Mouse (Mus musculus) CH12.LX (cell line): ENCODE measurements around the gene Itgb1bp1.

Experiments used
- CHD1 ChIP-seq: IDR thresholded peaks from 2 replicates; pipeline ENCODE4 v1.6.1; 2012; ENCODE audit warnings: low read depth, low read length, improper control_type of control experiment, inconsistent platforms
- CTCF ChIP-seq, 2 experiments: IDR thresholded peaks in 1 of 2; conservative IDR thresholded peaks in 1 of 2; 2 replicates each; pipeline ENCODE4 v1.5.1; 2011 to 2012; ENCODE audit warnings: low read depth in 2 of 2, low read length in 2 of 2, improper control_type of control experiment in 1 of 2, inconsistent platforms in 1 of 2, mild to moderate bottlenecking in 1 of 2, moderate library complexity in 1 of 2
- ELF1 ChIP-seq: IDR thresholded peaks from 2 replicates; pipeline ENCODE4 v1.6.1; 2014; ENCODE audit warnings: low read depth, mild to moderate bottlenecking, inconsistent platforms, low read length, improper control_type of control experiment
- HCFC1 ChIP-seq: IDR thresholded peaks from 2 replicates; pipeline ENCODE4 v1.6.1; 2012; ENCODE audit warnings: low read depth, mild to moderate bottlenecking, inconsistent platforms, low read length, improper control_type of control experiment
- POLR2A ChIP-seq: IDR thresholded peaks from 2 replicates; pipeline ENCODE4 v1.6.1; 2011; ENCODE audit warnings: low read depth, mild to moderate bottlenecking, improper control_type of control experiment, low read length
- RAD21 ChIP-seq: IDR thresholded peaks from 2 replicates; pipeline ENCODE4 v1.6.1; 2011; ENCODE audit warnings: low read depth, mild to moderate bottlenecking, low read length, improper control_type of control experiment, moderate library complexity

- no peak for TF ChIP-seq HCFC1
- TF ChIP-seq CTCF (conservative IDR thresholded peaks at IDR 0.05 in 1 of 2, IDR thresholded peaks at IDR 0.05 in 1 of 2; ENCODE audit: low read depth in 2 of 2, low read length in 2 of 2): no peak
- no peak for TF ChIP-seq ELF1
- TF ChIP-seq POLR2A: no peak
- TF ChIP-seq RAD21: no peak
- no peak for TF ChIP-seq CHD1
Observed at GRCm38 (mm10) chr12:21263256-21263655, 22.8 kb downstream of the Itgb1bp1 start.
